Mouse (Mus musculus) lung, adult 2 months (tissue): ENCODE measurements around the gene Sgsh. TPM values are rescaled to one million over a fixed set of nuclear protein-coding genes. Genes with fewer than 3 reads are reported as not detected.

Experiments
- DNase-seq: peaks from one replicate; pipeline ENCODE4 v3.0.0; 2022
- H3K4me1 ChIP-seq: fragments of 200-500 bp; 2 replicates; pipeline ENCODE4 v1.6.1; 2011; ENCODE audit warnings: low read length; ENCODE audit not compliant: control insufficient read depth, insufficient read depth
- H3K4me3 ChIP-seq: fragments of 200-500 bp; replicated peaks from 2 replicates; pipeline ENCODE3; 2011; ENCODE audit warnings: low read depth, mild to moderate bottlenecking, control low read depth, low read length; ENCODE audit errors: extremely low read depth
- CTCF ChIP-seq: fragments of 200-500 bp; IDR thresholded peaks from 2 replicates; pipeline ENCODE4 v1.5.1; 2011; ENCODE audit warnings: mild to moderate bottlenecking, low read length, control low read depth; ENCODE audit not compliant: insufficient read depth
- POLR2A ChIP-seq: fragments of 200-500 bp; IDR thresholded peaks from 2 replicates; pipeline ENCODE4 v1.6.1; 2011; ENCODE audit warnings: low read depth, mild to moderate bottlenecking, control low read depth, low read length, borderline replicate concordance; ENCODE audit errors: extremely low read depth
- WGBS: fragments of 180-500 bp; shearing (Covaris S2); methylation state at CpG from one replicate; pipeline ENCODE4 v1.1.7; 2018; 5-methylcytosine and 5-hydroxymethylcytosine counted together
- polyA plus RNA-seq: library from polyadenylated mRNA; depleted of rRNA; stranded (reverse); fragments of >200 nt; gene quantifications from 2 replicates; pipeline ENCODE4 v1.2.3, GENCODE M21; 2012; rRNA removed

The Sgsh gene
- polyA plus RNA-seq: 63.2 and 66.5 TPM in 2 replicates

- H3K4me1 ChIP-seq: peaks cover 11% of the 10 kb centered on the region
- H3K4me3 ChIP-seq: peak within 1 kb of the TSS; percentile 92
- peak; percentile 94 for DNase-seq
- 3% methylated on average over 40 of the region's 40 CpGs for WGBS
- TF ChIP-seq CTCF (no peak), POLR2A (no peak; the same call in 1 of the 2 replicates)
These were observed at the start of gene Sgsh, which contains the start of gene Slc26a11 for GRCm38 (mm10) chr11:119355443-119356385. Gene Sgsh (minus strand): TSS chr11:119355536. Gene Slc26a11 (plus strand): TSS chr11:119355557.

DNA sequence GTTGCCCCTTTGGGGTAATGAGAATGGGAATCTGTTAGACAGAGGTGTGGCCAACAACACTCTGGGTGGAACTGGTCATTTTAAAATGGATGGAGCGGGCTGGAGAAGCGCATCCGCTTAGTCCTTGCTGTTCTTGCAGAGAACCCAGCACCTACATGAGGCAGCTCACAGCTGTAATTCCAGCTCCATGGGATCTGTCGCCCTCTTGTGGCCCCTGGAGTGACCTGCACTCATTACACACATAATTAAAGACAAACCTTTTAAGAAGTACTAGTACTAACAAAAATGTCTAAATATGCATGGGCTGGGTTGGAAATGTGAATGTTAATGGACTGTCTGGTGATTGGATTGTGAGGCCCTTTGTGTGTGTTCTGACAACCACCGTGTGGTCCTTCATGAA lies 49.3 kb upstream of the Sgsh start:
- H3K4me3 ChIP-seq: no peak overlapping the region
- TF ChIP-seq CTCF: peak; percentile 92
- TF ChIP-seq POLR2A: no peak
- peak; percentile 42 for DNase-seq
- H3K4me1 ChIP-seq: no peaks in the 10 kb centered on the region
- 67% methylated on average over 5 of the region's 5 CpGs for WGBS

- Histone ChIP-seq H3K4me3 (no peak overlapping the region), H3K4me1 (no peaks in the 10 kb centered on the region)
- WGBS: 50% methylated on average over 11 of the region's 11 CpGs
- TF ChIP-seq POLR2A (no peak), CTCF (no peak)
- no peak for DNase-seq
These were observed 47.3 kb upstream of the Sgsh start for GRCm38 (mm10) chr11:119402501-119403160.

DNA sequence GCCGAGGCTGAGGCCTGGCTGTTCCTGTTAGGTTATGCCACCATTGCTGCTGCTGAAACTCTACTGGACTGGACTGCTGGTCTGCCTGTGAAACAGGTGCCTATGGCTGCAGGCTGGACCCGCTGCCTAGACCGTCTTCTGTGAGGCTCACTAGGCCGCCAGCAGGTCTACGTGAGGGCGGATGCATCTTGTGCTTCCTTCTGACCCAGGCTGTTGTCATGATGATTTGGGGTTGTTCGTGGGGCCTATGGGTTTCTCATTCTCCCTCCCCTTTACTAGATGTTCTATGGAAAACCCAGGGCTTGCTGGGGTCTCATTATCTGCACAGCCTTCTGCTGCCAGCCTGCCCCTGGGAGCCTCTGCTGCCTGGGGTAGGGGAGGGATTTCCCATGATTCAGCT lies 41.1 kb upstream of the Sgsh start:
- H3K4me3 ChIP-seq: no peak overlapping the region
- no peak for DNase-seq
- WGBS: 84% methylated on average over 7 of the region's 7 CpGs
- peaks cover 29% of the 10 kb centered on the region for H3K4me1 ChIP-seq
- no peak for TF ChIP-seq CTCF
- TF ChIP-seq POLR2A: no peak

GRCm38 (mm10) chr11:119395931-119396330 lies 40.6 kb upstream of the Sgsh start:
- no peak for TF ChIP-seq POLR2A
- no peak for TF ChIP-seq CTCF
- H3K4me1 ChIP-seq: peaks cover 33% of the 10 kb centered on the region
- DNase-seq: no peak
- H3K4me3 ChIP-seq: no peak overlapping the region
- 43% methylated on average over 13 of the region's 13 CpGs for WGBS

DNA sequence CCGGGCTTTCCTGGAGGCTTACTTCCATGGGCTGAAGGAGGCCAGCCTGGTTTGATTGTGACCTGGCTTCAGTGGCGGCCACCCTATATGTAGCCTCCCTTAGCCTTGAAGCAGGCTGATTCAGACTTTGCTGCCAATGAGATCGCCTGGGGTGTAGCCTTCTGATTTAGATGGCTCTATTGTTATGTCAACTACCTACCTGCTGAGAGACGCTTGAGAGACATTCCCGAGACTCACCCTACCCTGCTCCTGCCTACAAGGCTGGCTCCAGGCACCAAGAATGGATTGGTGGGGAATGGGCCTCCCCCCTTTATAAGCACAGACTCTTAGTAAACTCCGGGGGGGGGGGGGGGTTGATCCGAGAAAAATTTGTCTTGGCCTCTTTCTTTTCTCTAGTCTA lies 40.1 kb upstream of the Sgsh start:
- Histone ChIP-seq H3K4me1 (peaks cover 33% of the 10 kb centered on the region), H3K4me3 (no peak overlapping the region)
- 41% methylated on average over 7 of the region's 7 CpGs for WGBS
- no peak for TF ChIP-seq CTCF
- TF ChIP-seq POLR2A: no peak
- DNase-seq: no peak

DNA sequence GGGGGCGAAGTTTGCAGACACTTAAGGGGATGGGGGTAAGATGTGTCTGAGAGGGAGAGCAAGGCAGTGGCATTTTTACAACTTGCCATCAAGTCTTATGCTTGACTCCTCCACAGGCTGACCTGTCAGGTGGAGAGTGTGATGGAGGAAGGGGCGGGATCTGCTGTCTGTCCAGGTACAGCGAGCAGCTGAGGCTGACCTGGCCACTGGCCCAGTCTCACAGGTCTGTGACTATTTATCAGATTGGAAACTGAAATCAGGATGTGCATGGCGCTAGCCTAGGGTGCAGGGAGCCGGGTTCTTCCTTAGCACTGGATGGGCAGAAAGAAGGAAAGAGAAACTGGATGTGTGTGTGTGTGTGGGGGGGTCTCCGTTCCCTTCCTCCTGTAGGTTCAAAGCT lies 38.9 kb upstream of the Sgsh start:
- TF ChIP-seq CTCF (no peak), POLR2A (no peak)
- WGBS: 36% methylated on average over 6 of the region's 6 CpGs
- peaks cover 37% of the 10 kb centered on the region for H3K4me1 ChIP-seq
- no peak for DNase-seq
- peak overlapping the region; percentile 8 for H3K4me3 ChIP-seq

DNA sequence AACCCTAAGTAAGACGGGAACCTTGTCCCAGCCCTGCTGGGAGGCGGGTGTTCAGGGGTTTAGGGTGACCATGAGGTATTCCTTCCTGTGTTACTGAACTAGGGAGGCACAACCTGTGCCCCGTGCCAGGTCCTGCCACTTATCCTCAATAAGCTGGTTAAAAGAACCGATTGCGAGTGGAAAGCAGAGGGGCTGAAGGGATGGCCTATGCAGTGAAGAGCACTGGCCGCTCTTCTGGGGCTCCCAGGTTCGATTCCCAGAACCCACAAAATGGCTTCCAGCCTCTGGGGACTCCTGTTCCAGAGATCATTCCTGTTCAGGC lies 38.1 kb upstream of the Sgsh start:
- no peak for DNase-seq
- H3K4me3 ChIP-seq: peak overlapping the region; percentile 78
- TF ChIP-seq CTCF (no peak), POLR2A (no peak)
- peaks cover 37% of the 10 kb centered on the region for H3K4me1 ChIP-seq
- 11% methylated on average over 7 of the region's 7 CpGs for WGBS

DNA sequence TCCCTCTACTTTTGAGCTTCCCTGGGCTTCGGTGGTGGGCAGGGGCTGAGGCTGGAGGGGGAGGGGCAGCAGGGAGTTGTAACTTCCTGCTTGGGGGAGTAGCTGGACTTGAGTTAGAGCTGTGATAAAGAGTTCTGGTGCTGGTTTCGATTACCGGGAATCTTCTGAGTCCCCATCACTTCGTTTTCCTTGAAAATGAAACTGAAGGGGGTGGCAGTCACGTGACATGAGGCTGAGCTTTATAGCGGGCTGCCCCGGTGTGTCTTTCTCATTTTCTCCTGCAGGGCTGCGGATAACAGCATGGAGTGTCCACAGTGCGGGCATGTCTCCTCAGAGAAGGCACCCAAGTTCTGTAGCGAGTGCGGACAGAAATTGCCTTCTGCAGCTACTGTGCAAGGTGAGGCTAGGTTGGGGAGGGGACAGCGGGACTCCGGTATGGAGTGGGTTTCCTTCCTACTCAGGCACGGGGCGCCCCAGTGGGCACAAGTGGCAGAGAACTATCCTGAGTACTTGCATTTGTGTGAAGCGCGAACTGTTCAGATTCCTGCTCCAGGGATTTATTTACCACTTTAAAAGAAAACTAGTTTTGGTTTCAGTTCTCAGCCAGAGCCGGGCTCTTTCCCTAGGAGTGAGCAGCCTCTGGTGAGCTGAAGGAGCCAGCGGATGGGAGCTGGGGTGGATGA lies 37.6 kb upstream of the Sgsh start, which contains the start of gene Rnf213:
Gene Rnf213 (plus strand): TSS at position 301 of the 683 bp plus-strand sequence.
- Histone ChIP-seq H3K4me3 (peak within 1 kb of the TSS; percentile 78), H3K4me1 (peaks cover 37% of the 10 kb centered on the region)
- 0 out of 2 replicates have a peak, but pooled peaks have one; percentile 9 for TF ChIP-seq CTCF
- peak; percentile 85; the same call in 1 of the 2 replicates for TF ChIP-seq POLR2A
- DNase-seq: peak; percentile 68
- WGBS: under 1% methylated on average over 19 of the region's 19 CpGs
